Mouse (Mus musculus): ENCODE results near the gene Plac1. TPM values are rescaled to one million over a fixed set of nuclear protein-coding genes. Genes with fewer than 3 reads are reported as not detected.

Gene Plac1
- polyA plus RNA-seq, 1 experiment from 2014 or later = 14.9 TPM

GRCm38 (mm10) chrX:53056627-53057026 is 183.3 kb downstream of the Plac1 start:
- WGBS (ENCODE audit: insufficient replicate concordance) = 13% methylated on average over 31 of the region's 33 CpGs
- Histone ChIP-seq H3K4me3 (ENCODE audit: low read depth, low read length) (peak overlapping the region; percentile 59), H3K27ac (ENCODE audit: low read depth, low read length) (peak overlapping the region; percentile 93), H3K9me3 (replicated peaks; ENCODE audit: control insufficient read depth, low read length) (no peaks in the 10 kb centered on the region), H3K27me3 (ENCODE audit: control insufficient read depth, insufficient read depth, low read length) (no peaks in the 10 kb centered on the region), H3K9ac (ENCODE audit: low read depth, low read length) (peak overlapping the region; percentile 82), H3K36me3 (ENCODE audit: control insufficient read depth, insufficient read depth, low read length) (0 out of 2 replicates have a peak, but pooled peaks cover 4% of the 10 kb centered on the region), H3K4me2 (peak overlapping the region; percentile 69), H3K4me1 (ENCODE audit: control insufficient read depth, insufficient read depth, low read length) (peaks cover 3% of the 10 kb centered on the region; the same call in 1 of the 2 replicates)
- ATAC-seq (replicated peaks; ENCODE audit: insufficient number of reproducible peaks, low FRiP score, low TSS enrichment) = peak; percentile 6; the same call in 1 of the 2 replicates

- Histone ChIP-seq H3K27me3 (ENCODE audit: control insufficient read depth, insufficient read depth, low read length) (no peaks in the 10 kb centered on the region), H3K4me3 (ENCODE audit: low read depth, low read length) (peak overlapping the region; percentile 59), H3K9me3 (replicated peaks; ENCODE audit: control insufficient read depth, low read length) (no peaks in the 10 kb centered on the region), H3K4me2 (peak overlapping the region; percentile 69), H3K36me3 (ENCODE audit: control insufficient read depth, insufficient read depth, low read length) (0 out of 2 replicates have a peak, but pooled peaks cover 4% of the 10 kb centered on the region), H3K4me1 (ENCODE audit: control insufficient read depth, insufficient read depth, low read length) (peaks cover 3% of the 10 kb centered on the region; the same call in 1 of the 2 replicates), H3K27ac (ENCODE audit: low read depth, low read length) (peak overlapping the region; percentile 93), H3K9ac (ENCODE audit: low read depth, low read length) (peak overlapping the region; percentile 82)
- no peak for ATAC-seq (replicated peaks; ENCODE audit: insufficient number of reproducible peaks, low FRiP score, low TSS enrichment)
- WGBS (ENCODE audit: insufficient replicate concordance) = 18% methylated on average over 9 of the region's 9 CpGs
Measured at GRCm38 (mm10) chrX:53055771-53056170, 184.1 kb downstream of the Plac1 start.

DNA sequence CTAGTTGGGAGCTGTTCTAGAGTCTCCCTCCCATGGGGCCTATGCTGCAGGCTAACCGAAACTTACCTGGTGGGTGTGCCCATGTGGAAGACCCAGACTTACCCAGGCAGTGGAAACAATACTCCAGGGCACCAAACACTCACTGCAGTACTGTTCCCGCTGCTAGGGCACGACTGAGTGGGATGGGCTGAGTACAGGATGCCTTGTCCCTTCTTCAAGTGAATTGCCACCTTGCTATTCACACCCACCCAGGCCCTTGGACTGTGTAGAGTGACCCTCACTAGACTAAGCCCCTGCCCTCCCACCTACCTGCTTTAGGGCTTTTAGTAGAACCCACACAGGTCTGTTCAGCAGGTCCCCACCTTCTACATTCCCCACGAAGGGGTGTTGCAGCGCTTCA is 186.0 kb downstream of the Plac1 start:
- H3K9me3 ChIP-seq (replicated peaks; ENCODE audit: control insufficient read depth, low read length) = no peaks in the 10 kb centered on the region
- H3K4me1 ChIP-seq (ENCODE audit: control insufficient read depth, insufficient read depth, low read length) = no peaks in the 10 kb centered on the region; the same call in 1 of the 2 replicates
- WGBS (ENCODE audit: insufficient replicate concordance) = 39% methylated on average over 5 of the region's 5 CpGs
- H3K27ac ChIP-seq (ENCODE audit: low read depth, low read length) = peak overlapping the region; percentile 88
- 0 out of 2 replicates have a peak, but pooled peaks cover 4% of the 10 kb centered on the region for H3K36me3 ChIP-seq (ENCODE audit: control insufficient read depth, insufficient read depth, low read length)
- H3K27me3 ChIP-seq (ENCODE audit: control insufficient read depth, insufficient read depth, low read length) = no peaks in the 10 kb centered on the region
- no peak for ATAC-seq (replicated peaks; ENCODE audit: insufficient number of reproducible peaks, low FRiP score, low TSS enrichment)
- peak overlapping the region; percentile 72 for H3K9ac ChIP-seq (ENCODE audit: low read depth, low read length)
- peak overlapping the region; percentile 62 for H3K4me2 ChIP-seq
- peak overlapping the region; percentile 37 for H3K4me3 ChIP-seq (ENCODE audit: low read depth, low read length)

GRCm38 (mm10) chrX:53052652-53053500 is 187.0 kb downstream of the Plac1 start:
- peak; percentile 48 for ATAC-seq (replicated peaks; ENCODE audit: insufficient number of reproducible peaks, low FRiP score, low TSS enrichment)
- Histone ChIP-seq H3K4me1 (ENCODE audit: control insufficient read depth, insufficient read depth, low read length) (no peaks in the 10 kb centered on the region; the same call in 1 of the 2 replicates), H3K36me3 (ENCODE audit: control insufficient read depth, insufficient read depth, low read length) (0 out of 2 replicates have a peak, but pooled peaks cover 4% of the 10 kb centered on the region), H3K27me3 (ENCODE audit: control insufficient read depth, insufficient read depth, low read length) (no peaks in the 10 kb centered on the region), H3K4me3 (ENCODE audit: low read depth, low read length) (peak overlapping the region; percentile 37; the same call in 1 of the 2 replicates), H3K4me2 (peak overlapping the region; percentile 62), H3K27ac (ENCODE audit: low read depth, low read length) (peak overlapping the region; percentile 88), H3K9ac (ENCODE audit: low read depth, low read length) (no peak overlapping the region), H3K9me3 (replicated peaks; ENCODE audit: control insufficient read depth, low read length) (no peaks in the 10 kb centered on the region)
- 11% methylated on average over 13 of the region's 13 CpGs for WGBS (ENCODE audit: insufficient replicate concordance)

DNA sequence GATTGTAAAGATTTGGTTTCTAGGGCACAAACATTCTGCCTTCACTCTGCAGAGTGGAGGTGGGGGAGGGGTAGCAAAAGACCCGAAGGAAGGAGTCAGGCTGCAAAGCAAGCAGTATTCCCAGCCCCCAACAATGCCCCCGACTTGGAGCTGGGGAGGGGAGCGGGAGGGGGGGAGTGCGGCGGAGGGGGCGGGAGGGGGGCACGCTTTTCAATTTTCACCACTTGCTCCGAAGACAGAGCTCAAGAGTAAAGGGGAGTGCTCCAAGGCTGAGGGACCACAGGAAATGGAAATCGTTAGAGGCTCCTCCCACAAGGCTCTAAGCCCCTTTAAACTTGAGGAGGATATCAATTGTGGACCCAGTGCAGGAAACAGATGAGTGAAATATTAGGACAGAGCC is 189.6 kb downstream of the Plac1 start:
- no peaks in the 10 kb centered on the region for H3K27me3 ChIP-seq (ENCODE audit: control insufficient read depth, insufficient read depth, low read length)
- H3K27ac ChIP-seq (ENCODE audit: low read depth, low read length) = peak overlapping the region; percentile 71; the same call in 1 of the 2 replicates
- H3K4me1 ChIP-seq (ENCODE audit: control insufficient read depth, insufficient read depth, low read length) = peaks cover 10% of the 10 kb centered on the region
- WGBS (ENCODE audit: insufficient replicate concordance) = 9% methylated on average over 9 of the region's 9 CpGs
- ATAC-seq (replicated peaks; ENCODE audit: insufficient number of reproducible peaks, low FRiP score, low TSS enrichment) = 0 out of 2 replicates have a peak, but pooled peaks have one; percentile 1
- H3K4me2 ChIP-seq = peak overlapping the region; percentile 55
- peak overlapping the region; percentile 25 for H3K4me3 ChIP-seq (ENCODE audit: low read depth, low read length)
- no peaks in the 10 kb centered on the region for H3K9me3 ChIP-seq (replicated peaks; ENCODE audit: control insufficient read depth, low read length)
- no peak overlapping the region for H3K9ac ChIP-seq (ENCODE audit: low read depth, low read length)
- 0 out of 2 replicates have a peak, but pooled peaks cover 4% of the 10 kb centered on the region for H3K36me3 ChIP-seq (ENCODE audit: control insufficient read depth, insufficient read depth, low read length)

- 29% methylated on average over 4 of the region's 4 CpGs for WGBS (ENCODE audit: insufficient replicate concordance)
- H3K36me3 ChIP-seq (ENCODE audit: control insufficient read depth, insufficient read depth, low read length) = 0 out of 2 replicates have a peak, but pooled peaks cover 4% of the 10 kb centered on the region
Measured at GRCm38 (mm10) chrX:53049196-53049595, 190.7 kb downstream of the Plac1 start.

GRCm38 (mm10) chrX:53046911-53047310 is 193.0 kb downstream of the Plac1 start:
- 0 out of 2 replicates have a peak, but pooled peaks have one; percentile 52 for ATAC-seq (replicated peaks; ENCODE audit: insufficient number of reproducible peaks, low FRiP score, low TSS enrichment)

More at GRCm38 (mm10) chrX:53049196-53049595, 190.7 kb downstream of the Plac1 start:
- Histone ChIP-seq H3K4me3 (ENCODE audit: low read depth, low read length) (no peak overlapping the region), H3K27ac (ENCODE audit: low read depth, low read length) (no peak overlapping the region), H3K9ac (ENCODE audit: low read depth, low read length) (no peak overlapping the region), H3K9me3 (replicated peaks; ENCODE audit: control insufficient read depth, low read length) (no peaks in the 10 kb centered on the region), H3K4me2 (no peak overlapping the region), H3K4me1 (ENCODE audit: control insufficient read depth, insufficient read depth, low read length) (peaks cover 18% of the 10 kb centered on the region), H3K27me3 (ENCODE audit: control insufficient read depth, insufficient read depth, low read length) (no peaks in the 10 kb centered on the region)
- no peak for ATAC-seq (replicated peaks; ENCODE audit: insufficient number of reproducible peaks, low FRiP score, low TSS enrichment)

DNA sequence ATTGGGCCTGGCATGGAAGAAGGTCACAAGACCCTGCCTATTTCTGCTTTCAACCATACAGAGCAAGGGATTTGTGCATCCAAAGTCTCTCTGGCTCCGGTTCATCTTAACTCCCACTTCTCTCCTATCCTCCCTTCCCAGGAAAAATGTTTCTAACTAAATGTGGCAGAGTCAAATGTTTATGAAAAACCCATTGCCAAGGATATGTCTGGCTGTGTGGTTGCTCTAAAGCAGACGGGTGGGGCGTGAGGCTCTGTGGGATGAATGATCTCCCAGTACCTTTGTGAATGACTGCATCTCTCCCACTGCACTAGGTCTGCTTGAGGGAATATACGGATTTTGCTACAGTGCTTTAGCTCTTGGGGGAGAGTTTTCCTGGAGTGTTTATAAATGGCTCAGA is 193.9 kb downstream of the Plac1 start:
- Histone ChIP-seq H3K9me3 (replicated peaks; ENCODE audit: control insufficient read depth, low read length) (no peaks in the 10 kb centered on the region), H3K36me3 (ENCODE audit: control insufficient read depth, insufficient read depth, low read length) (no peaks in the 10 kb centered on the region), H3K4me1 (ENCODE audit: control insufficient read depth, insufficient read depth, low read length) (peaks cover 18% of the 10 kb centered on the region), H3K4me3 (ENCODE audit: low read depth, low read length) (no peak overlapping the region), H3K9ac (ENCODE audit: low read depth, low read length) (no peak overlapping the region), H3K27me3 (ENCODE audit: control insufficient read depth, insufficient read depth, low read length) (no peaks in the 10 kb centered on the region), H3K27ac (ENCODE audit: low read depth, low read length) (peak overlapping the region; percentile 78), H3K4me2 (no peak overlapping the region)
- no peak for ATAC-seq (replicated peaks; ENCODE audit: insufficient number of reproducible peaks, low FRiP score, low TSS enrichment)
- WGBS (ENCODE audit: insufficient replicate concordance) = 53% methylated on average over 4 of the region's 4 CpGs

More at GRCm38 (mm10) chrX:53046911-53047310, 193.0 kb downstream of the Plac1 start:
- H3K9ac ChIP-seq (ENCODE audit: low read depth, low read length) = no peak overlapping the region
- H3K9me3 ChIP-seq (replicated peaks; ENCODE audit: control insufficient read depth, low read length) = no peaks in the 10 kb centered on the region
- H3K27me3 ChIP-seq (ENCODE audit: control insufficient read depth, insufficient read depth, low read length) = no peaks in the 10 kb centered on the region
- H3K4me3 ChIP-seq (ENCODE audit: low read depth, low read length) = no peak overlapping the region
- H3K27ac ChIP-seq (ENCODE audit: low read depth, low read length) = no peak overlapping the region
- H3K36me3 ChIP-seq (ENCODE audit: control insufficient read depth, insufficient read depth, low read length) = no peaks in the 10 kb centered on the region
- peaks cover 18% of the 10 kb centered on the region for H3K4me1 ChIP-seq (ENCODE audit: control insufficient read depth, insufficient read depth, low read length)
- 13% methylated on average over 2 of the region's 2 CpGs for WGBS (ENCODE audit: insufficient replicate concordance)
- no peak overlapping the region for H3K4me2 ChIP-seq
